Comparison of ENCODE assay signal across 8 mouse cellular contexts in genomic region chr2:66408899-66409739, GRCm38 (mm10). TPM values are rescaled to one million over a fixed set of nuclear protein-coding genes. Genes with fewer than 3 reads are reported as not detected.
DNase-seq lines count a peak whose midpoint lies in the region; ATAC-seq and TF ChIP-seq lines count a peak whose summit lies in the region.

No protein-coding gene starts in this region.

- ATAC-seq in megakaryocyte, adult 5-6 weeks (ENCODE audit: poor library complexity, severe bottlenecking) = no peak
- ATAC-seq in midbrain, postnatal 0 days (ENCODE audit: low FRiP score) = peak; percentile 70

- H3K9me3 ChIP-seq in megakaryocyte, embryonic 14.5 days = peaks cover 5% of the 10 kb centered on the region; the same call in 1 of the 2 replicates
- peaks cover 3% of the 10 kb centered on the region; the same call in 1 of the 2 replicates for H3K9me3 ChIP-seq in hindbrain, embryonic 10.5 days
- no peaks in the 10 kb centered on the region for H3K9me3 ChIP-seq in midbrain, postnatal 0 days (ENCODE audit: low read length)

- H3K9ac ChIP-seq in midbrain, postnatal 0 days (replicated peaks; ENCODE audit: low read length, poor library complexity, severe bottlenecking) = peak overlapping the region; percentile 68

- no peaks in the 10 kb centered on the region for H3K36me3 ChIP-seq in megakaryocyte, embryonic 14.5 days (replicated peaks; ENCODE audit: low read length)
- H3K36me3 ChIP-seq in hindbrain, embryonic 10.5 days = no peaks in the 10 kb centered on the region
- H3K36me3 ChIP-seq in midbrain, postnatal 0 days (ENCODE audit: insufficient read depth, low read length) = no peaks in the 10 kb centered on the region

- intact Hi-C loops in left cerebral cortex, postnatal 25 days (cut with DNase I) = loop anchor here (1.0 to 2.0 kb wide), 3 partner anchors 64 to 152 kb away; no protein-coding TSS in a partner anchor

- H3K4me1 ChIP-seq in megakaryocyte, embryonic 14.5 days = peaks cover 17% of the 10 kb centered on the region
- H3K4me1 ChIP-seq in cortical plate, adult 2 months (ENCODE audit: control insufficient read depth, insufficient read depth, low read length) = peaks cover 2% of the 10 kb centered on the region
- H3K4me1 ChIP-seq in hindbrain, embryonic 10.5 days (replicated peaks) = peaks cover 15% of the 10 kb centered on the region
- peaks cover 13% of the 10 kb centered on the region; the same call in 1 of the 2 replicates for H3K4me1 ChIP-seq in midbrain, postnatal 0 days (ENCODE audit: insufficient read depth, low read length)

- H3K27me3 ChIP-seq in megakaryocyte, embryonic 14.5 days (replicated peaks) = peaks cover 22% of the 10 kb centered on the region
- peaks cover 21% of the 10 kb centered on the region for H3K27me3 ChIP-seq in hindbrain, embryonic 10.5 days (ENCODE audit: insufficient read depth, poor library complexity, severe bottlenecking)
- H3K27me3 ChIP-seq in midbrain, postnatal 0 days (ENCODE audit: insufficient read depth, low read length) = no peaks in the 10 kb centered on the region

- no peak; the same call in 1 of the 2 replicates for TF ChIP-seq POLR2A in cortical plate, adult 2 months (IDR thresholded peaks at IDR 0.05; ENCODE audit: extremely low read depth, insufficient read depth, low read length)

- H3K4me2 ChIP-seq in midbrain, postnatal 0 days (ENCODE audit: low read depth, low read length, poor library complexity, severe bottlenecking) = peak overlapping the region; percentile 55

- peak overlapping the region; percentile 89 for H3K27ac ChIP-seq in cortical plate, adult 2 months (ENCODE audit: insufficient read depth, low read length)
- H3K27ac ChIP-seq in hindbrain, embryonic 10.5 days = peak overlapping the region; percentile 62; the same call in 1 of the 2 replicates
- H3K27ac ChIP-seq in midbrain, postnatal 0 days (ENCODE audit: low read depth, low read length) = peak overlapping the region; percentile 81

- DNase-seq in hindbrain, embryonic 10.5 days (ENCODE audit: low spot score) = peak; percentile 43
- DNase-seq in left cerebral cortex, postnatal 25 days (ENCODE audit: low spot score in 2 of 2) = peak; percentile 42 to 45
- DNase-seq in midbrain, postnatal 0 days (ENCODE audit: low spot score) = peak; percentile 72
- no peak for DNase-seq in thymus, postnatal 14 days
- DNase-seq in gastrocnemius, adult 18-20 months (ENCODE audit: low spot score) = no peak

- no peak for TF ChIP-seq CTCF in cortical plate, adult 2 months (IDR thresholded peaks at IDR 0.05; ENCODE audit: extremely low read depth, insufficient read depth, low read length)
- TF ChIP-seq CTCF in midbrain, postnatal 0 days (IDR thresholded peaks at IDR 0.05) = no peak

- peak overlapping the region; percentile 90 for H3K4me3 ChIP-seq in megakaryocyte, embryonic 14.5 days (replicated peaks)
- H3K4me3 ChIP-seq in cortical plate, adult 2 months (ENCODE audit: insufficient read depth, low read length) = peak overlapping the region; percentile 85
- peak overlapping the region; percentile 59 for H3K4me3 ChIP-seq in hindbrain, embryonic 10.5 days
- H3K4me3 ChIP-seq in midbrain, postnatal 0 days (ENCODE audit: low read depth, low read length) = peak overlapping the region; percentile 54

- 7% methylated on average over 12 of the region's 12 CpGs for WGBS in hindbrain, embryonic 10.5 days
- 7% methylated on average over 12 of the region's 12 CpGs for WGBS in midbrain, postnatal 0 days

RNA-seq across cellular contexts. Expression of gene Scn1a, which starts 31.5 kb away (rescaled TPM):
- 0.06 TPM in 1 of 2 replicates, not detected in the other for polyA plus RNA-seq in megakaryocyte, embryonic 14.5 days (2012; ENCODE audit: insufficient read depth, low replicate concordance)
- not detected in 2 replicates for total RNA-seq in megakaryocyte, adult 5-6 weeks (2015)
- not detected in 2 replicates for total RNA-seq in megakaryocyte, adult 5-6 weeks (2017)
- polyA plus RNA-seq in cortical plate, adult 2 months (2012; rRNA removed) = 63.1 and 63.2 TPM in 2 replicates
- 1.0 and 1.8 TPM in 2 replicates for polyA plus RNA-seq in hindbrain, embryonic 10.5 days (2016; fragmentation: Nextera tagmentation; extraction: Ambion mirVana)
- 100 to 1,000 TPM; 103 to 117 TPM for total RNA-seq in left cerebral cortex, postnatal 25 days (2021)
- total RNA-seq in midbrain, postnatal 0 days (2014; rRNA removed) = 23.1 and 28.2 TPM in 2 replicates
- 27.4 and 28.5 TPM in 2 replicates for polyA plus RNA-seq in midbrain, postnatal 0 days (2015; fragmentation: Nextera tagmentation; extraction: Ambion mirVana)
- total RNA-seq in gastrocnemius, adult 18-20 months (2021) = under 1 TPM in 1 of 2 experiments, not detected in 1; 0.09 TPM

Comparison
In these comparisons a context has a peak if more than half of its experiments do, and no peak if none do; other contexts are left out.
1. DNase-seq: peak in hindbrain, embryonic 10.5 days (single experiment), left cerebral cortex, postnatal 25 days (2 of 2) and midbrain, postnatal 0 days (single experiment); none in thymus, postnatal 14 days (single experiment) and gastrocnemius, adult 18-20 months (single experiment).
2. RNA of gene Scn1a, which starts 31.5 kb away (total RNA-seq): 103 to 117 TPM in left cerebral cortex, postnatal 25 days and 23.1 to 28.2 TPM in midbrain, postnatal 0 days; 0.09 TPM in gastrocnemius, adult 18-20 months and not detected in megakaryocyte, adult 5-6 weeks; every median in the first group is over 10 times any median in the second.
3. Peak in every context shown above with its lines, with median percentiles within 50 percentile points of each other: H3K4me3 ChIP-seq and H3K27ac ChIP-seq.